Mouse (Mus musculus) MEL (cell line): ENCODE results near the gene Aven. TPM values are rescaled to one million over a fixed set of nuclear protein-coding genes. Genes with fewer than 3 reads are reported as not detected.

Source experiments
- DNase-seq: peaks from one replicate; pipeline ENCODE4 v3.0.0; 2011; ENCODE audit warnings: low read depth, low spot score
- H3K27ac ChIP-seq: 2 replicates; pipeline ENCODE4 v1.5.1; 2012; ENCODE audit warnings: low read depth, mild to moderate bottlenecking, control low read depth, low read length, moderate library complexity; ENCODE audit not compliant: control insufficient read depth
- H3K27me3 ChIP-seq, 2 experiments: fragments of 150-350 bp in 1 of 2; sonication (generic) in 1 of 2; 2 replicates each; pipeline ENCODE4 v1.6.1; 2012; ENCODE audit warnings: low read length in 2 of 2, mild to moderate bottlenecking in 2 of 2, improper control_type of control experiment in 1 of 2, moderate library complexity in 1 of 2; ENCODE audit not compliant: insufficient read depth in 2 of 2, control insufficient read depth in 1 of 2
- H3K36me3 ChIP-seq, 2 experiments: 2 replicates each; pipeline ENCODE4 v1.6.1; 2012 to 2014; ENCODE audit warnings: low read length in 2 of 2, improper control_type of control experiment in 1 of 2, inconsistent platforms in 1 of 2, mild to moderate bottlenecking in 1 of 2; ENCODE audit not compliant: insufficient read depth in 2 of 2, control insufficient read depth in 1 of 2
- H3K4me1 ChIP-seq, 2 experiments: fragments of 150-350 bp in 1 of 2; sonication (generic) in 1 of 2; 2 replicates each; pipeline ENCODE4 v1.6.1; 2012; ENCODE audit warnings: low read length in 2 of 2, improper control_type of control experiment in 1 of 2, mild to moderate bottlenecking in 1 of 2; ENCODE audit not compliant: insufficient read depth in 2 of 2, control insufficient read depth in 1 of 2
- H3K4me3 ChIP-seq, 2 experiments: fragments of 150-350 bp in 1 of 2; sonication (generic) in 1 of 2; 2 replicates each; pipeline ENCODE4 v1.5.1; 2012; ENCODE audit warnings: low read depth in 2 of 2, low read length in 2 of 2, mild to moderate bottlenecking in 2 of 2, moderate library complexity in 2 of 2, control low read depth in 1 of 2, improper control_type of control experiment in 1 of 2; ENCODE audit not compliant: control insufficient read depth in 1 of 2, insufficient read depth in 1 of 2
- H3K79me2 ChIP-seq: 2 replicates; pipeline ENCODE4 v1.6.1; 2012; ENCODE audit warnings: mild to moderate bottlenecking, low read length, moderate library complexity; ENCODE audit not compliant: control insufficient read depth, poor library complexity, insufficient read depth
- H3K9ac ChIP-seq: 2 replicates; pipeline ENCODE4 v1.6.1; 2012; ENCODE audit warnings: low read depth, mild to moderate bottlenecking, control low read depth, low read length, moderate library complexity; ENCODE audit not compliant: control insufficient read depth, poor library complexity, severe bottlenecking
- H3K9me3 ChIP-seq: fragments of 150-350 bp; sonication (generic); replicated peaks from 2 replicates; pipeline ENCODE4 v1.6.1; 2012; ENCODE audit warnings: mild to moderate bottlenecking, low read length, improper control_type of control experiment, moderate library complexity; ENCODE audit not compliant: insufficient read depth
- CHD2 ChIP-seq: IDR thresholded peaks from 2 replicates; pipeline ENCODE4 v1.6.1; 2011; ENCODE audit warnings: low read length, improper control_type of control experiment
- CTCF ChIP-seq, 3 experiments: IDR thresholded peaks in 2 of 3; conservative IDR thresholded peaks in 1 of 3; 2 replicates each; pipeline ENCODE4 v1.5.1; 2011 to 2012; ENCODE audit warnings: low read length in 3 of 3, low read depth in 2 of 3, mild to moderate bottlenecking in 2 of 3, improper control_type of control experiment in 1 of 3, inconsistent platforms in 1 of 3, mixed read lengths in 1 of 3, moderate library complexity in 1 of 3; ENCODE audit not compliant: control insufficient read depth in 1 of 3, insufficient read depth in 1 of 3, poor library complexity in 1 of 3, severe bottlenecking in 1 of 3
- E2F4 ChIP-seq: IDR thresholded peaks from 2 replicates; pipeline ENCODE4 v1.6.1; 2011; ENCODE audit warnings: low read depth, low read length, improper control_type of control experiment, borderline replicate concordance
- ELF1 ChIP-seq: IDR thresholded peaks from 2 replicates; pipeline ENCODE4 v1.6.1; 2014; ENCODE audit warnings: low read depth, mild to moderate bottlenecking, inconsistent platforms, low read length, improper control_type of control experiment, moderate library complexity
- EP300 ChIP-seq, 2 experiments: IDR thresholded peaks; 2 replicates each; pipeline ENCODE4 v1.6.1; 2011; ENCODE audit warnings: improper control_type of control experiment in 2 of 2, low read length in 2 of 2, low read depth in 1 of 2, mild to moderate bottlenecking in 1 of 2
- ETS1 ChIP-seq: IDR thresholded peaks from 2 replicates; pipeline ENCODE4 v1.6.1; 2012; ENCODE audit warnings: low read depth, mild to moderate bottlenecking, inconsistent platforms, low read length, improper control_type of control experiment, moderate library complexity
- JUND ChIP-seq: IDR thresholded peaks from 2 replicates; pipeline ENCODE4 v1.6.1; 2011; ENCODE audit warnings: low read depth, mild to moderate bottlenecking, improper control_type of control experiment, low read length
- KAT2A ChIP-seq: conservative IDR thresholded peaks from 2 replicates; pipeline ENCODE4 v1.6.1; 2012; ENCODE audit warnings: low read depth, low read length, improper control_type of control experiment, inconsistent platforms
- MAFK ChIP-seq: IDR thresholded peaks from 2 replicates; pipeline ENCODE4 v1.6.1; 2011; ENCODE audit warnings: low read depth, mild to moderate bottlenecking, low read length, improper control_type of control experiment, borderline replicate concordance
- MAZ ChIP-seq: IDR thresholded peaks from 2 replicates; pipeline ENCODE4 v1.6.1; 2012; ENCODE audit warnings: low read depth, mild to moderate bottlenecking, inconsistent platforms, low read length, improper control_type of control experiment
- MEF2A ChIP-seq: IDR thresholded peaks from 2 replicates; pipeline ENCODE4 v1.6.1; 2014; ENCODE audit warnings: low read depth, mild to moderate bottlenecking, inconsistent platforms, low read length, improper control_type of control experiment; ENCODE audit not compliant: poor library complexity, insufficient replicate concordance, severe bottlenecking; ENCODE audit errors: extremely low read depth
- MYC ChIP-seq: IDR thresholded peaks from 2 replicates; pipeline ENCODE4 v1.6.1; 2011; ENCODE audit warnings: low read depth, mild to moderate bottlenecking, low read length, improper control_type of control experiment, moderate library complexity
- NRF1 ChIP-seq: IDR thresholded peaks from 2 replicates; pipeline ENCODE4 v1.6.1; 2014; ENCODE audit warnings: low read depth, mild to moderate bottlenecking, inconsistent platforms, low read length, improper control_type of control experiment, moderate library complexity; ENCODE audit not compliant: poor library complexity, insufficient read depth, severe bottlenecking
- POLR2A ChIP-seq, 2 experiments: IDR thresholded peaks; 2 replicates each; pipeline ENCODE4 v1.6.1; 2011 to 2012; ENCODE audit warnings: low read length in 2 of 2, mild to moderate bottlenecking in 2 of 2, control low read depth in 1 of 2, improper control_type of control experiment in 1 of 2, low read depth in 1 of 2, moderate library complexity in 1 of 2; ENCODE audit not compliant: control insufficient read depth in 1 of 2, insufficient read depth in 1 of 2, poor library complexity in 1 of 2
- POLR2AphosphoS2 ChIP-seq: IDR thresholded peaks from 2 replicates; pipeline ENCODE4 v1.6.1; 2011; ENCODE audit warnings: low read length, improper control_type of control experiment
- POLR2AphosphoS5 ChIP-seq: IDR thresholded peaks from 2 replicates; pipeline ENCODE4 v1.6.1; 2012; ENCODE audit warnings: low read depth, borderline replicate concordance, mild to moderate bottlenecking, inconsistent platforms, low read length, moderate library complexity, mixed read lengths
- RCOR1 ChIP-seq: IDR thresholded peaks from 2 replicates; pipeline ENCODE4 v1.6.1; 2012; ENCODE audit warnings: low read depth, mild to moderate bottlenecking, inconsistent platforms, low read length, improper control_type of control experiment
- SIN3A ChIP-seq: IDR thresholded peaks from 2 replicates; pipeline ENCODE4 v1.6.1; 2012; ENCODE audit warnings: low read length, improper control_type of control experiment, inconsistent platforms
- SMC3 ChIP-seq: IDR thresholded peaks from 2 replicates; pipeline ENCODE4 v1.6.1; 2011; ENCODE audit warnings: low read depth, low read length, improper control_type of control experiment
- TAL1 ChIP-seq: IDR thresholded peaks from 2 replicates; pipeline ENCODE4 v1.6.1; 2012; ENCODE audit warnings: mild to moderate bottlenecking, inconsistent platforms, low read length, moderate library complexity, mixed read lengths
- TBP ChIP-seq: IDR thresholded peaks from 2 replicates; pipeline ENCODE4 v1.8.0; 2011; ENCODE audit warnings: low read depth, low read length, improper control_type of control experiment
- UBTF ChIP-seq: IDR thresholded peaks from 2 replicates; pipeline ENCODE4 v1.6.1; 2012; ENCODE audit warnings: low read depth, mild to moderate bottlenecking, inconsistent platforms, low read length, improper control_type of control experiment, moderate library complexity, borderline replicate concordance; ENCODE audit not compliant: insufficient read depth
- USF1 ChIP-seq: IDR thresholded peaks from 2 replicates; pipeline ENCODE4 v1.6.1; 2014; ENCODE audit warnings: low read depth, mild to moderate bottlenecking, inconsistent platforms, low read length, improper control_type of control experiment, moderate library complexity
- USF2 ChIP-seq, 2 experiments: IDR thresholded peaks; 2 replicates each; pipeline ENCODE4 v1.6.1; 2011 to 2012; ENCODE audit warnings: improper control_type of control experiment in 2 of 2, low read length in 2 of 2, borderline replicate concordance in 1 of 2, inconsistent platforms in 1 of 2, low read depth in 1 of 2, mild to moderate bottlenecking in 1 of 2; ENCODE audit not compliant: insufficient read depth in 1 of 2
- ZKSCAN1 ChIP-seq: IDR thresholded peaks from 2 replicates; pipeline ENCODE4 v1.6.1; 2012; ENCODE audit warnings: low read depth, mild to moderate bottlenecking, inconsistent platforms, low read length, improper control_type of control experiment, moderate library complexity
- ZMIZ1 ChIP-seq: IDR thresholded peaks from 2 replicates; pipeline ENCODE4 v1.6.1; 2012; ENCODE audit warnings: low read depth, mild to moderate bottlenecking, inconsistent platforms, low read length, improper control_type of control experiment, moderate library complexity
- ZNF384 ChIP-seq: IDR thresholded peaks from 2 replicates; pipeline ENCODE4 v1.6.1; 2012; ENCODE audit warnings: low read depth, mild to moderate bottlenecking, inconsistent platforms, low read length, improper control_type of control experiment
- polyA plus RNA-seq, 2 experiments: library from polyadenylated mRNA; stranded (reverse) in 1 of 2; unstranded in 1 of 2; fragments of >175 nt in 1 of 2; fragments of >200 nt in 1 of 2; gene quantifications; 2 replicates each; pipeline versions ENCODE4 v1.2.1 to v1.2.4; 2012; ENCODE audit warnings: low replicate concordance in 2 of 2, low read depth in 1 of 2; ENCODE audit not compliant: insufficient read length in 2 of 2, insufficient read depth in 1 of 2, missing spikeins in 1 of 2
- total RNA-seq: library from RNA; depleted of rRNA; stranded (reverse); fragments of 300-350 nt; gene quantifications from 2 replicates; pipeline ENCODE4 v1.2.3, GENCODE M21; 2012

Gene Aven
- total and polyA plus RNA-seq, 3 experiments, result 33.4 to 72.8 (median 50.3) TPM

- TF ChIP-seq CHD2, result no peak
- TF ChIP-seq TAL1, result no peak
- no peak for TF ChIP-seq EP300 (IDR thresholded peaks at IDR 0.05; ENCODE audit: low read depth in 1 of 2, low read length in 2 of 2)
- no peak for TF ChIP-seq TBP
- TF ChIP-seq SIN3A, result no peak
- no peak for TF ChIP-seq CTCF (IDR thresholded peaks at IDR 0.05 in 2 of 3, conservative IDR thresholded peaks at IDR 0.05 in 1 of 3; ENCODE audit: control insufficient read depth in 1 of 3, insufficient read depth in 1 of 3, low read depth in 2 of 3, low read length in 3 of 3, poor library complexity in 1 of 3, severe bottlenecking in 1 of 3)
- TF ChIP-seq POLR2AphosphoS5, result no peak
- no peak for TF ChIP-seq KAT2A
- TF ChIP-seq MAFK, result no peak
- no peak for TF ChIP-seq ZKSCAN1
- no peak for TF ChIP-seq USF1
- TF ChIP-seq USF2 (IDR thresholded peaks at IDR 0.05; ENCODE audit: borderline replicate concordance in 1 of 2, insufficient read depth in 1 of 2, low read depth in 1 of 2, low read length in 2 of 2), result no peak
- TF ChIP-seq SMC3, result no peak
- no peak for TF ChIP-seq ETS1
- no peak for TF ChIP-seq ELF1
- TF ChIP-seq MEF2A, result no peak
- no peak overlapping the region for H3K9ac ChIP-seq
- peaks cover under 1 to 3% of the 10 kb centered on the region in 2 experiments; a peak in 3 of 4 replicates for H3K4me1 ChIP-seq
- H3K27ac ChIP-seq, result no peak overlapping the region
- H3K36me3 ChIP-seq, result no peaks in the 10 kb centered on the region
- H3K79me2 ChIP-seq, result no peaks in the 10 kb centered on the region
- no peak overlapping the region for H3K4me3 ChIP-seq
- no peaks in the 10 kb centered on the region for H3K27me3 ChIP-seq
- DNase-seq, result no peak
- no peaks in the 10 kb centered on the region for H3K9me3 ChIP-seq
Observed at GRCm38 (mm10) chr2:112630669-112631068, 137.9 kb downstream of the Aven start.

- no peak overlapping the region for H3K27ac ChIP-seq
- no peak for TF ChIP-seq NRF1
- no peak for TF ChIP-seq KAT2A
- TF ChIP-seq RCOR1, result no peak
- TF ChIP-seq E2F4, result no peak
- no peak for TF ChIP-seq ZMIZ1
- no peak for TF ChIP-seq POLR2A (IDR thresholded peaks at IDR 0.05; ENCODE audit: control insufficient read depth in 1 of 2, insufficient read depth in 1 of 2, low read depth in 1 of 2, low read length in 2 of 2, poor library complexity in 1 of 2)
- TF ChIP-seq TAL1, result no peak
- no peak for TF ChIP-seq ZNF384
- TF ChIP-seq USF1, result no peak
- no peak for TF ChIP-seq JUND
- no peak for TF ChIP-seq CTCF (IDR thresholded peaks at IDR 0.05 in 2 of 3, conservative IDR thresholded peaks at IDR 0.05 in 1 of 3; ENCODE audit: control insufficient read depth in 1 of 3, insufficient read depth in 1 of 3, low read depth in 2 of 3, low read length in 3 of 3, poor library complexity in 1 of 3, severe bottlenecking in 1 of 3)
- TF ChIP-seq UBTF, result no peak
- no peak for TF ChIP-seq EP300 (IDR thresholded peaks at IDR 0.05; ENCODE audit: low read depth in 1 of 2, low read length in 2 of 2)
- TF ChIP-seq MYC, result no peak
- TF ChIP-seq MAZ, result no peak
- TF ChIP-seq USF2 (IDR thresholded peaks at IDR 0.05; ENCODE audit: borderline replicate concordance in 1 of 2, insufficient read depth in 1 of 2, low read depth in 1 of 2, low read length in 2 of 2), result no peak
- no peak for TF ChIP-seq CHD2
- TF ChIP-seq SIN3A, result no peak
- TF ChIP-seq POLR2AphosphoS2, result no peak
- TF ChIP-seq, all 39 proteins: peak for 0
- Histone ChIP-seq H3K4me3 (no peak overlapping the region), H3K79me2 (no peaks in the 10 kb centered on the region), H3K36me3 (no peaks in the 10 kb centered on the region), H3K9me3 (no peaks in the 10 kb centered on the region), H3K27me3 (no peaks in the 10 kb centered on the region), H3K9ac (no peak overlapping the region), H3K4me1 (no peaks in the 10 kb centered on the region)
- no peak for DNase-seq
Observed at GRCm38 (mm10) chr2:112632536-112632935, 139.8 kb downstream of the Aven start.
